Mouse (Mus musculus) MEL (cell line): ENCODE measurements around the gene Igfbp3.
"Not testable (repeated sequence)": the region's sequence is repeated elsewhere in the genome, so short reads cannot be mapped to it uniquely, and the experiment has no call there.

Experiments
- CTCF ChIP-seq, 3 experiments: IDR thresholded peaks in 2 of 3; conservative IDR thresholded peaks in 1 of 3; 2 replicates each; pipeline ENCODE4 v1.5.1; 2011 to 2012; ENCODE audit warnings: low read length in 3 of 3, low read depth in 2 of 3, mild to moderate bottlenecking in 2 of 3, improper control_type of control experiment in 1 of 3, inconsistent platforms in 1 of 3, mixed read lengths in 1 of 3, moderate library complexity in 1 of 3; ENCODE audit not compliant: control insufficient read depth in 1 of 3, insufficient read depth in 1 of 3, poor library complexity in 1 of 3, severe bottlenecking in 1 of 3
- MAX ChIP-seq: IDR thresholded peaks from 2 replicates; pipeline ENCODE4 v1.6.1; 2011; ENCODE audit warnings: low read length, improper control_type of control experiment
- POLR2A ChIP-seq, 2 experiments: IDR thresholded peaks; 2 replicates each; pipeline ENCODE4 v1.6.1; 2011 to 2012; ENCODE audit warnings: low read length in 2 of 2, mild to moderate bottlenecking in 2 of 2, control low read depth in 1 of 2, improper control_type of control experiment in 1 of 2, low read depth in 1 of 2, moderate library complexity in 1 of 2; ENCODE audit not compliant: control insufficient read depth in 1 of 2, insufficient read depth in 1 of 2, poor library complexity in 1 of 2
- POLR2AphosphoS2 ChIP-seq: IDR thresholded peaks from 2 replicates; pipeline ENCODE4 v1.6.1; 2011; ENCODE audit warnings: low read length, improper control_type of control experiment
- SMC3 ChIP-seq: IDR thresholded peaks from 2 replicates; pipeline ENCODE4 v1.6.1; 2011; ENCODE audit warnings: low read depth, low read length, improper control_type of control experiment
- TAL1 ChIP-seq: IDR thresholded peaks from 2 replicates; pipeline ENCODE4 v1.6.1; 2012; ENCODE audit warnings: mild to moderate bottlenecking, inconsistent platforms, low read length, moderate library complexity, mixed read lengths
- USF2 ChIP-seq, 2 experiments: IDR thresholded peaks; 2 replicates each; pipeline ENCODE4 v1.6.1; 2011 to 2012; ENCODE audit warnings: improper control_type of control experiment in 2 of 2, low read length in 2 of 2, borderline replicate concordance in 1 of 2, inconsistent platforms in 1 of 2, low read depth in 1 of 2, mild to moderate bottlenecking in 1 of 2; ENCODE audit not compliant: insufficient read depth in 1 of 2

GRCm38 (mm10) chr11:7221826-7222225 lies 8.1 kb upstream of the Igfbp3 start:
- not testable (repeated sequence) for TF ChIP-seq USF2 (IDR thresholded peaks at IDR 0.05; ENCODE audit: borderline replicate concordance in 1 of 2, insufficient read depth in 1 of 2, low read depth in 1 of 2, low read length in 2 of 2); POLR2AphosphoS2; POLR2A (IDR thresholded peaks at IDR 0.05; ENCODE audit: control insufficient read depth in 1 of 2, insufficient read depth in 1 of 2, low read depth in 1 of 2, low read length in 2 of 2, poor library complexity in 1 of 2); TAL1; MAX; SMC3
- peak in 2 of 3 experiments; percentile 15 to 27; a peak in 4 of 6 replicates for TF ChIP-seq CTCF (IDR thresholded peaks at IDR 0.05 in 2 of 3, conservative IDR thresholded peaks at IDR 0.05 in 1 of 3; ENCODE audit: control insufficient read depth in 1 of 3, insufficient read depth in 1 of 3, low read depth in 2 of 3, low read length in 3 of 3, poor library complexity in 1 of 3, severe bottlenecking in 1 of 3)
